Mouse (Mus musculus) liver, embryonic 14.5 days (tissue): Measurements from ENCODE around the gene Phkg1. TPM values are rescaled to one million over a fixed set of nuclear protein-coding genes. Genes with fewer than 3 reads are reported as not detected.
"Not testable (repeated sequence)": the region's sequence is repeated elsewhere in the genome, so short reads cannot be mapped to it uniquely, and the experiment has no call there.

Source experiments
- ATAC-seq: fragments of 200-750 bp; cut with Nextera tagmentation; 2 replicates; pipeline ENCODE4 v1.8.0; 2017; ENCODE audit warnings: moderate number of reproducible peaks, mild to moderate bottlenecking, moderate library complexity; ENCODE audit not compliant: insufficient read depth
- DNase-seq, 3 experiments: peaks; one replicate each; pipeline ENCODE4 v3.0.0-alpha.2; 2012 to 2013; ENCODE audit warnings: low read depth in 3 of 3, low spot score in 3 of 3
- H3K27ac ChIP-seq: fragments of 300-500 bp; sonication (generic); 2 replicates; pipeline ENCODE4 v1.5.1; 2014; ENCODE audit warnings: moderate library complexity, mild to moderate bottlenecking, control low read depth, inconsistent platforms
- H3K27me3 ChIP-seq: fragments of 300-500 bp; sonication (generic); 2 replicates; pipeline ENCODE4 v1.6.1; 2014; ENCODE audit warnings: mild to moderate bottlenecking, low read length, moderate library complexity; ENCODE audit not compliant: control insufficient read depth, insufficient read depth
- H3K36me3 ChIP-seq: fragments of 300-500 bp; sonication (generic); replicated peaks from 2 replicates; pipeline ENCODE4 v1.6.1; 2014; ENCODE audit warnings: low read depth; ENCODE audit not compliant: control insufficient read depth, insufficient read depth
- H3K4me1 ChIP-seq, 2 experiments: fragments of 200-500 bp in 1 of 2; fragments of 300-500 bp in 1 of 2; sonication (generic) in 1 of 2; replicated peaks; 2 replicates each; pipeline ENCODE4 v1.6.1; 2012 to 2014; ENCODE audit warnings: antibody characterized with exemption in 1 of 2, inconsistent platforms in 1 of 2, low read length in 1 of 2; ENCODE audit not compliant: control insufficient read depth in 2 of 2, insufficient read depth in 2 of 2
- H3K4me2 ChIP-seq: fragments of 300-500 bp; sonication (generic); 2 replicates; pipeline ENCODE4 v1.6.1; 2014; ENCODE audit warnings: low read depth, mild to moderate bottlenecking, control low read depth, moderate library complexity
- H3K4me3 ChIP-seq, 2 experiments: fragments of 200-500 bp in 1 of 2; fragments of 300-500 bp in 1 of 2; sonication (generic) in 1 of 2; 2 replicates each; pipeline ENCODE4 v1.5.1; 2012 to 2014; ENCODE audit warnings: low read depth in 2 of 2, low read length in 2 of 2, mild to moderate bottlenecking in 2 of 2, control low read depth in 1 of 2, inconsistent platforms in 1 of 2, moderate library complexity in 1 of 2; ENCODE audit not compliant: insufficient read depth in 1 of 2
- H3K9ac ChIP-seq: fragments of 300-500 bp; sonication (generic); replicated peaks from 2 replicates; pipeline ENCODE4 v1.6.1; 2014; ENCODE audit warnings: mild to moderate bottlenecking, control low read depth, moderate library complexity
- H3K9me3 ChIP-seq: fragments of 300-500 bp; sonication (generic); 2 replicates; pipeline ENCODE4 v1.6.1; 2016; ENCODE audit warnings: low read length, mixed read lengths; ENCODE audit not compliant: control insufficient read depth
- CTCF ChIP-seq: IDR thresholded peaks from 2 replicates; pipeline ENCODE4 v1.5.1; 2016; ENCODE audit warnings: antibody characterized with exemption, low read depth, control low read depth
- EP300 ChIP-seq: IDR thresholded peaks from 2 replicates; pipeline ENCODE4 v1.6.1; 2016; ENCODE audit warnings: antibody characterized with exemption, low read depth
- WGBS: fragments of 180-500 bp; shearing (Covaris S2); extraction: QIAGEN DNeasy Blood & Tissue Kit; methylation state at CpG from one replicate; pipeline ENCODE4 v1.1.7; 2014; ENCODE audit not compliant: insufficient replicate concordance; 5-methylcytosine and 5-hydroxymethylcytosine counted together
- polyA plus RNA-seq, 2 experiments: library from polyadenylated mRNA; depleted of rRNA in 1 of 2; stranded (reverse) in 1 of 2; unstranded in 1 of 2; fragments of >200 nt; fragmentation: Nextera tagmentation in 1 of 2; extraction: Ambion mirVana in 1 of 2; gene quantifications; 2 replicates each; pipeline versions ENCODE4 v1.2.1 to v1.2.3; 2012 to 2014

The Phkg1 gene
- 0.05 and 0.10 TPM in 2 replicates for polyA plus RNA-seq (2012; rRNA removed)
- 0.10 and 0.18 TPM in 2 replicates for polyA plus RNA-seq (2014; fragmentation: Nextera tagmentation; extraction: Ambion mirVana)

- Histone ChIP-seq H3K9ac (no peak within 1 kb of the TSS), H3K27ac (no peak within 1 kb of the TSS), H3K9me3 (no peaks in the 10 kb centered on the region), H3K4me2 (no peak within 1 kb of the TSS), H3K36me3 (no peaks in the 10 kb centered on the region), H3K4me1 (peaks cover 4 to 7% of the 10 kb centered on the region in 2 experiments; a peak in 3 of 4 replicates), H3K27me3 (no peaks in the 10 kb centered on the region), H3K4me3 (no peak within 1 kb of the TSS)
- 79% methylated on average over 1 of the region's 1 CpGs for WGBS
- TF ChIP-seq CTCF: no peak
- no peak for TF ChIP-seq EP300
- ATAC-seq (no peak), DNase-seq (no peak)
Measured at GRCm38 (mm10) chr5:129898449-129898848, at the start of gene Phkg1. Gene Phkg1 (minus strand): TSS chr5:129898549.

DNA sequence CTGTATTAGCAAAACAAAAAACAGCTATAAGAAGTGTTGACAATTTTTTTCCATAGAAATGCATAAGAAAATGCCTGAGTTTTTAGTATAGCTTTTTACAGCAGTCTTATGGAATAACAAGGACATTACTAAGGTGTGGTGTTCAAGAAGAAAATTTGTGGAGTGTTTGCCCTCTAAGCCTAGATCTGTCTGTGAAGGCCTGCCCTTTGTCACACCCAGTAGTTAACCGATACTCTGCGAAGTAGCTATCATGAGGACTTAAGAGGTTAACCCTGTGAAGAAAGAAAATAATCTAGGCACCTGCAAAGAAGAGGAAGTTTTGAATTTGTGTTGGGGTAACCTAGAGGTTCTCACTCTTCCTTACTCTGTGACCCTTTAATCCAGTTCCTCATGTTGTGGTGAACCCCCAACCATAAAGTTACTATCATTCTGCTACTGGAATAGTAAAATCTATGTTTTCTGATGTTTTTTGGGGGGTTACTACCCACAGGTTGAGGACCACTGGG, 49.2 kb upstream of the Phkg1 start:
- H3K4me2 ChIP-seq: no peak overlapping the region
- no peak for DNase-seq
- 61% methylated on average over 2 of the region's 2 CpGs for WGBS
- no peaks in the 10 kb centered on the region for H3K27me3 ChIP-seq
- H3K4me3 ChIP-seq: no peak overlapping the region
- no peak for ATAC-seq
- H3K36me3 ChIP-seq: peaks cover 7% of the 10 kb centered on the region
- TF ChIP-seq CTCF (no peak), EP300 (no peak)
- no peak overlapping the region for H3K9ac ChIP-seq
- no peaks in the 10 kb centered on the region for H3K9me3 ChIP-seq
- peaks cover 5 to 7% of the 10 kb centered on the region in 2 experiments; a peak in 3 of 4 replicates for H3K4me1 ChIP-seq
- no peak overlapping the region for H3K27ac ChIP-seq

- Histone ChIP-seq H3K27me3 (no peaks in the 10 kb centered on the region), H3K9me3 (no peaks in the 10 kb centered on the region), H3K4me2 (peak overlapping the region; percentile 82), H3K4me1 (peaks cover 12 to 18% of the 10 kb centered on the region in 2 experiments), H3K27ac (peak overlapping the region; percentile 34), H3K36me3 (peaks cover 7% of the 10 kb centered on the region), H3K4me3 (peak overlapping the region in 1 of 2 experiments; percentile 92; a peak in 2 of 4 replicates), H3K9ac (peak overlapping the region; percentile 52)
- DNase-seq (no peak), ATAC-seq (no peak)
- TF ChIP-seq CTCF: no peak
- TF ChIP-seq EP300: no peak
- 6% methylated on average over 1 of the region's 1 CpGs for WGBS
Measured at GRCm38 (mm10) chr5:129943402-129943801, 45.1 kb upstream of the Phkg1 start.

GRCm38 (mm10) chr5:129942073-129942939, 44.0 kb upstream of the Phkg1 start:
- H3K27me3 ChIP-seq, H3K36me3 ChIP-seq, H3K9me3 ChIP-seq: not testable (repeated sequence)
- peak; percentile 20; the same call in 1 of the 2 replicates for TF ChIP-seq CTCF
- Histone ChIP-seq H3K9ac (peak overlapping the region; percentile 91), H3K4me2 (peak overlapping the region; percentile 82), H3K4me3 (peak overlapping the region; percentile 85 to 92), H3K4me1 (peaks cover 12 to 18% of the 10 kb centered on the region in 2 experiments), H3K27ac (peak overlapping the region; percentile 76)
- peak in 1 of 3 experiments; percentile 23 for DNase-seq
- WGBS: under 1% methylated on average over 55 of the region's 82 CpGs
- peak; percentile 47 for ATAC-seq

GRCm38 (mm10) chr5:129941495-129942045, 43.2 kb upstream of the Phkg1 start, which contains the start of gene Vkorc1l1:
Gene Vkorc1l1 (plus strand): TSS chr5:129941970.
- Histone ChIP-seq H3K27me3 (no peaks in the 10 kb centered on the region), H3K9ac (peak within 1 kb of the TSS; percentile 91), H3K4me2 (peak within 1 kb of the TSS; percentile 82), H3K4me1 (peaks cover 12 to 18% of the 10 kb centered on the region in 2 experiments), H3K36me3 (peaks cover 7% of the 10 kb centered on the region), H3K9me3 (no peaks in the 10 kb centered on the region), H3K27ac (peak within 1 kb of the TSS; percentile 76), H3K4me3 (peak within 1 kb of the TSS; percentile 85 to 92)
- peak; percentile 91 for ATAC-seq
- DNase-seq: peak; percentile 95 to 98 (median 97)
- under 1% methylated on average over 56 of the region's 59 CpGs for WGBS
- TF ChIP-seq EP300 (no peak), CTCF (no peak; the same call in 1 of the 2 replicates)
